Mouse (Mus musculus) E14TG2a.4 (cell line): ENCODE data around the gene Eef1akmt3.

Experiments
- CTCF ChIP-seq: conservative IDR thresholded peaks from 2 replicates; pipeline ENCODE4 v1.5.1; 2014; ENCODE audit warnings: low read length
- POU5F1 ChIP-seq: IDR thresholded peaks from 2 replicates; pipeline ENCODE4 v1.6.1; 2014; ENCODE audit warnings: low read length, borderline replicate concordance

DNA sequence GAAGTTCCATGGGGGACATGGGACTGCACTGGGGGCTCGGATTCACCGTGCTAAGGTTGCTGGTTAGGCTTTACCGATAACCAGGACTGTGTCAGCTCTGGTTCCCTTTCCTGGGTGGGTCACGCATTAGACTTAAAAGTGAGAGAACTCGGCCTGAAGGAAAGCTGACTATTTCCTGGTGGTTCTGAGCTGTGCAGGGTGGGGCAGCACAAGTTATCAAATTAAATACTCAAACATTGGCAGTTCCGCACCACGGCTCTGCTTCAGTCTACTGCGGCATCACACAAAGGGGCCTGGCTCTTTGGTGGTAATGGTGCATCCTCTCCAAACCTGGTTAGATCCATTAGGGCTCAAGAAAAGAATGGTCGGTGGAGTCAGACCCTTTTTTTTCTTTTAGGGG, 40.0 kb downstream of the Eef1akmt3 start:
- TF ChIP-seq CTCF (no peak), POU5F1 (no peak)
